In genomic region chr12:11264895-11265294, GRCm38 (mm10) we compare ENCODE assay signal across 8 mouse cellular contexts. TPM values are rescaled to one million over a fixed set of nuclear protein-coding genes. Genes with fewer than 3 reads are reported as not detected.
A peak's percentile ranks its signal among the peaks of the same experiment; 100 is the strongest.
DNase-seq lines count a peak whose midpoint lies in the region; ATAC-seq and TF ChIP-seq lines count a peak whose summit lies in the region.

No protein-coding gene starts in this region.

- peak overlapping the region; percentile 86; the same call in 1 of the 2 replicates for H3K27ac ChIP-seq in kidney, embryonic 16.5 days (ENCODE audit: low read length)
- no peak overlapping the region for H3K27ac ChIP-seq in cortical plate, adult 2 months (ENCODE audit: insufficient read depth, low read length)
- H3K27ac ChIP-seq in neural tube, embryonic 12.5 days: no peak overlapping the region

- no peak for DNase-seq in kidney, adult 11 months
- DNase-seq in hindlimb bud, embryonic 11.5 days (ENCODE audit: extremely low spot score, low read depth, low spot score): peak; percentile 33
- no peak for DNase-seq in left cerebral cortex, postnatal 14 days (ENCODE audit: low spot score in 2 of 2)
- DNase-seq in frontal cortex, postnatal 14 days (ENCODE audit: low spot score in 2 of 2): no peak
- DNase-seq in lung, adult 18-20 months: no peak

- no peak for TF ChIP-seq POLR2A in cortical plate, adult 2 months (IDR thresholded peaks at IDR 0.05; ENCODE audit: extremely low read depth, insufficient read depth, low read length)

- WGBS in kidney, embryonic 16.5 days: 2% methylated on average over 13 of the region's 13 CpGs
- 3% methylated on average over 13 of the region's 13 CpGs for whole genome bisulfite sequencing in neural tube, embryonic 12.5 days

- H3K36me3 ChIP-seq in kidney, embryonic 16.5 days (ENCODE audit: insufficient read depth, low read length): no peaks in the 10 kb centered on the region
- H3K36me3 ChIP-seq in neural tube, embryonic 12.5 days: no peaks in the 10 kb centered on the region

- peaks cover 27% of the 10 kb centered on the region for H3K4me1 ChIP-seq in kidney, embryonic 16.5 days (ENCODE audit: insufficient read depth, low read length)
- peaks cover 2% of the 10 kb centered on the region; the same call in 1 of the 2 replicates for H3K4me1 ChIP-seq in cortical plate, adult 2 months (ENCODE audit: control insufficient read depth, insufficient read depth, low read length)
- H3K4me1 ChIP-seq in neural tube, embryonic 12.5 days: peaks cover 22% of the 10 kb centered on the region

- intact Hi-C loops in left cerebral cortex, postnatal 14 days (cut with DNase I): loop anchor here (5.0 kb wide), 1 partner anchor 68 kb away; no protein-coding TSS in a partner anchor

- no peaks in the 10 kb centered on the region for H3K27me3 ChIP-seq in kidney, embryonic 16.5 days (ENCODE audit: insufficient read depth, low read length)
- H3K27me3 ChIP-seq in neural tube, embryonic 12.5 days (replicated peaks): no peaks in the 10 kb centered on the region

- no peaks in the 10 kb centered on the region for H3K9me3 ChIP-seq in kidney, embryonic 16.5 days (ENCODE audit: low read length)
- no peaks in the 10 kb centered on the region for H3K9me3 ChIP-seq in neural tube, embryonic 12.5 days

- H3K9ac ChIP-seq in kidney, embryonic 16.5 days (replicated peaks; ENCODE audit: low read length): peak overlapping the region; percentile 94
- peak overlapping the region; percentile 85 for H3K9ac ChIP-seq in neural tube, embryonic 12.5 days

- TF ChIP-seq CTCF in cortical plate, adult 2 months (IDR thresholded peaks at IDR 0.05; ENCODE audit: extremely low read depth, insufficient read depth, low read length): no peak

- H3K4me3 ChIP-seq in kidney, embryonic 16.5 days (ENCODE audit: low read length): peak overlapping the region; percentile 76
- peak overlapping the region; percentile 43; the same call in 1 of the 2 replicates for H3K4me3 ChIP-seq in cortical plate, adult 2 months (ENCODE audit: insufficient read depth, low read length)
- H3K4me3 ChIP-seq in neural tube, embryonic 12.5 days: peak overlapping the region; percentile 89

- ATAC-seq in kidney, embryonic 16.5 days (ENCODE audit: low FRiP score, low TSS enrichment): no peak
- ATAC-seq in neural tube, embryonic 12.5 days (ENCODE audit: low FRiP score, low read depth): no peak

- peak overlapping the region; percentile 75 for H3K4me2 ChIP-seq in kidney, embryonic 16.5 days (replicated peaks; ENCODE audit: low read depth, low read length)
- H3K4me2 ChIP-seq in neural tube, embryonic 12.5 days (replicated peaks): peak overlapping the region; percentile 88

RNA-seq across cellular contexts. Expression of gene Gen1, which starts 0.7 kb away (rescaled TPM):
- polyA plus RNA-seq in kidney, embryonic 16.5 days (2015; fragmentation: Nextera tagmentation; extraction: Ambion mirVana): 8.6 and 9.4 TPM in 2 replicates
- 0.40 and 0.70 TPM in 2 replicates for polyA plus RNA-seq in cortical plate, adult 2 months (2012; rRNA removed)
- 8.9 TPM in 2 replicates for polyA plus RNA-seq in neural tube, embryonic 12.5 days (2016; fragmentation: Nextera tagmentation; extraction: Ambion mirVana)
- 1 to 10 TPM; 1.3 to 3.7 TPM for total RNA-seq in left cerebral cortex, postnatal 14 days (2021)

RNA-seq across cellular contexts. Expression of gene Smc6, which starts 0.8 kb away (rescaled TPM):
- 110 and 144 TPM in 2 replicates for polyA plus RNA-seq in kidney, embryonic 16.5 days (2015; fragmentation: Nextera tagmentation; extraction: Ambion mirVana)
- polyA plus RNA-seq in cortical plate, adult 2 months (2012; rRNA removed): 40.6 and 42.1 TPM in 2 replicates
- 116 and 127 TPM in 2 replicates for polyA plus RNA-seq in neural tube, embryonic 12.5 days (2016; fragmentation: Nextera tagmentation; extraction: Ambion mirVana)
- 10 to 100 TPM; 28.5 to 33.5 TPM for total RNA-seq in left cerebral cortex, postnatal 14 days (2021)

RNA-seq across cellular contexts. Expression of gene Msgn1, which starts 56.1 kb away (rescaled TPM):
- polyA plus RNA-seq in kidney, embryonic 16.5 days (2015; fragmentation: Nextera tagmentation; extraction: Ambion mirVana): not detected in 2 replicates
- polyA plus RNA-seq in cortical plate, adult 2 months (2012; rRNA removed): not detected in 2 replicates
- not detected in 2 replicates for polyA plus RNA-seq in neural tube, embryonic 12.5 days (2016; fragmentation: Nextera tagmentation; extraction: Ambion mirVana)
- total RNA-seq in left cerebral cortex, postnatal 14 days (2021): not detected
